Mouse (Mus musculus) myocyte (in vitro differentiated cells): Measurements from ENCODE around the gene Ccnq.

ENCODE experiments used
- CEBPB ChIP-seq: IDR thresholded peaks from 2 replicates; pipeline ENCODE4 v1.6.1; 2011; ENCODE audit warnings: mild to moderate bottlenecking, moderate library complexity; ENCODE audit not compliant: poor library complexity, insufficient read depth, severe bottlenecking
- E2F4 ChIP-seq: IDR thresholded peaks from one replicate; pipeline ENCODE4 v1.6.1; 2011; ENCODE audit warnings: mild to moderate bottlenecking, control low read depth, moderate library complexity; ENCODE audit not compliant: insufficient read depth
- MAX ChIP-seq: IDR thresholded peaks from one replicate; pipeline ENCODE4 v1.6.1; 2011; ENCODE audit warnings: low read depth, mild to moderate bottlenecking, control low read depth
- POLR2A ChIP-seq: IDR thresholded peaks from one replicate; pipeline ENCODE4 v1.6.1; 2011; ENCODE audit warnings: low read depth, mild to moderate bottlenecking, control low read depth, moderate library complexity; ENCODE audit not compliant: insufficient read length
- POLR2AphosphoS2 ChIP-seq: IDR thresholded peaks from one replicate; pipeline ENCODE4 v1.6.1; 2011; ENCODE audit warnings: low read depth, control low read depth; ENCODE audit not compliant: insufficient read length
- REST ChIP-seq: IDR thresholded peaks from one replicate; pipeline ENCODE4 v1.6.1; 2011; ENCODE audit warnings: mild to moderate bottlenecking, control low read depth, moderate library complexity; ENCODE audit not compliant: insufficient read depth, insufficient read length
- SRF ChIP-seq: IDR thresholded peaks from one replicate; pipeline ENCODE4 v1.6.1; 2011; ENCODE audit warnings: low read depth; ENCODE audit not compliant: control insufficient read depth, insufficient read length
- TCF12 ChIP-seq: IDR thresholded peaks from one replicate; pipeline ENCODE4 v1.6.1; 2011; ENCODE audit warnings: mild to moderate bottlenecking, control low read depth; ENCODE audit not compliant: poor library complexity, insufficient read depth, severe bottlenecking
- USF1 ChIP-seq: IDR thresholded peaks from one replicate; pipeline ENCODE4 v1.6.1; 2011; ENCODE audit warnings: low read depth, mild to moderate bottlenecking, control low read depth, moderate library complexity

- TF ChIP-seq SRF, result no peak
- TF ChIP-seq POLR2A, result no peak
- TF ChIP-seq USF1, result no peak
- TF ChIP-seq CEBPB, result no peak
- TF ChIP-seq TCF12, result no peak
- TF ChIP-seq MAX, result no peak
- no peak for TF ChIP-seq POLR2AphosphoS2
- TF ChIP-seq REST, result no peak
- no peak for TF ChIP-seq E2F4
Measured at GRCm38 (mm10) chr11:78739361-78739760, 12.2 kb downstream of the Ccnq start.
